Mouse (Mus musculus): ENCODE data around the gene Relch. TPM values are rescaled to one million over a fixed set of nuclear protein-coding genes. Genes with fewer than 3 reads are reported as not detected.

Relch gene
- 44.2 and 49.6 TPM in 2 replicates for polyA plus RNA-seq (2015; fragmentation: Nextera tagmentation; extraction: Ambion mirVana)

DNA sequence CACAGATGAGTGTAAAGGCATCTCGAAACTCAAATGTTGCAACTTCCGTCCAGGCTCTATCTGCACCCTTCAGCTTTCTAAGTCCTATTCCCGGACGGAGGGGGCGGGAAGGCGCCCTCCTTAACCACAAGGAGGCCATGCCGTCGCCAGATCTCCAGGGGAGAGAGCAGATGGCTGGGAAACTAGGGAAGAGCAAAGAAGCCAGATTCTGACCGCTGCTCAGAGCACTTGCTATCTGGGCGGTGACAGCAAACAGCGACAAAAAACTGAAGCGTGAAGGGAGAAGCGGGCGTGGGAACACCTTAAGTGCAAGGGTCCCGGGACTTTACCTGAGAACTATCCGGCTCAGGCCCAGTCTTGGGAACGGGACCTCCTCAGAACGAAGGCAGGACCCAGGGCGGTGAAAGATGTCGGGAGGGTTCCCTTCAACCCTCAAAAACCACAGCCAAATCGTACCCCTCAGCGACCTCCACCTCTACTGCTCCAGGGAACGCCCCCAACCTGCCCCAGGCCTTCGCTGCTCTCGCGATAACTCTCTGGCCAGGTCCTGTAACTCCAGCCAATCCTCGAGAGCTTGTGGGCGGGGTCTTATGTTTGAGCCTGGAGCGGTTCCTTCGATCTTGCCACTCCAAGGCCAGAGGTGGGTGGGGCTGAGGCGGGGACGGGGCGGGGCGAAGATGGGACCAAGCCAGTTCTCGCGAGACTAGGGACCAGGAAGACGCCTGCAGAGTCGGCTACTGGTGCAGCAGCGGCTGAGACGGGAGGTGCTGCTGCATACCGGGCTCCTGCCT, at the start of gene Relch, which contains the start of gene Pign:
Relch (plus strand) TSS at position 691 of the 791 bp plus-strand sequence.
Pign (minus strand) TSS at position 507 of the 791 bp plus-strand sequence.
- peak within 1 kb of the TSS; percentile 68 for H3K4me2 ChIP-seq
- ATAC-seq (replicated peaks) = peak; percentile 99
- no peaks in the 10 kb centered on the region for H3K27me3 ChIP-seq (replicated peaks)
- no peaks in the 10 kb centered on the region for H3K9me3 ChIP-seq
- peak within 1 kb of the TSS; percentile 91 for H3K4me3 ChIP-seq
- H3K4me1 ChIP-seq = peaks cover 38% of the 10 kb centered on the region
- WGBS = under 1% methylated on average over 41 of the region's 41 CpGs
- peak within 1 kb of the TSS; percentile 93 for H3K9ac ChIP-seq
- H3K27ac ChIP-seq = peak within 1 kb of the TSS; percentile 88
- no peaks in the 10 kb centered on the region for H3K36me3 ChIP-seq (replicated peaks)

DNA sequence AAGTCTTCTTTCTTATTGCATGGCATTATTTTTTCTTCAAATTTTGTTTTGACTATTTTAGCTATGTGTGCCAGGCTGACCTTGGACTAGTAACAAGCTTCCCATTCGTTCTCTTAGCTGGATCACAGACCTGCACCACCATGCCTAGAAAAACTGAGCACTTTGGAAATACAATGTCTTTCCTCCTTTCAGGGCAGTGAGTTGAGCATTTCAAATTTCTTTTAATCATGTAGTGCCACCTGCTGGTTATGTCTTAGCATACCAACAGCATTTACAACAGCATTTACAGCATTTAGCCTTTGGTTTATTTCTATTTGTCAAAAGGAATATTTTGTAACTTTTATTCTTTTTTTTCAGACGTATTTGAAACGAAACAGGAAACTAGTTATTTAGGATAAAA, 33.2 kb upstream of the Relch start:
- Histone ChIP-seq H3K4me2 (no peak overlapping the region), H3K27ac (no peak overlapping the region), H3K4me1 (no peaks in the 10 kb centered on the region), H3K4me3 (no peak overlapping the region), H3K9ac (no peak overlapping the region), H3K27me3 (replicated peaks) (no peaks in the 10 kb centered on the region), H3K9me3 (no peaks in the 10 kb centered on the region), H3K36me3 (replicated peaks) (no peaks in the 10 kb centered on the region)
- WGBS = 35% methylated on average over 3 of the region's 3 CpGs
- ATAC-seq (replicated peaks) = peak; percentile 75

DNA sequence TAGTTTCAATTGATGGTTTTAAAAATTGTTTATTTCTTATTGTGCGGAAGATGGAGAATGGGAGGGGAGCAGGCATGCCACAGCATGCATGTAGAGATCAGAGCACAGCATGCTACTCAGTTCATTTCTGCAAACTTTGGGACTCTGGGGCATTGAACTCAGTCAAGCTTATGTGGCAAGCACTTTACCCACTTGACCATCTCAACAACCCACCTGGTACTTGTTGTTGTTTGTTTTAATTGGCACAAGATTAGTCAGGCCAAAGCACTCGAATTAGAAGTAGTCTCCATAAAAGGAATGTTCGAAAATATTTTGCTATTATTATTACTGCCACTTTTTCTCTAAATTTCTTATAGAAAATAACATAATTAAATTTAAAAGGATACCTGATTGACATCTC, 19.6 kb upstream of the Relch start:
- no peak for ATAC-seq (replicated peaks)
- Histone ChIP-seq H3K36me3 (replicated peaks) (no peaks in the 10 kb centered on the region), H3K9me3 (no peaks in the 10 kb centered on the region), H3K4me3 (no peak overlapping the region), H3K27ac (no peak overlapping the region), H3K9ac (no peak overlapping the region), H3K27me3 (replicated peaks) (no peaks in the 10 kb centered on the region), H3K4me1 (no peaks in the 10 kb centered on the region), H3K4me2 (no peak overlapping the region)
- 89% methylated on average over 3 of the region's 3 CpGs for WGBS

DNA sequence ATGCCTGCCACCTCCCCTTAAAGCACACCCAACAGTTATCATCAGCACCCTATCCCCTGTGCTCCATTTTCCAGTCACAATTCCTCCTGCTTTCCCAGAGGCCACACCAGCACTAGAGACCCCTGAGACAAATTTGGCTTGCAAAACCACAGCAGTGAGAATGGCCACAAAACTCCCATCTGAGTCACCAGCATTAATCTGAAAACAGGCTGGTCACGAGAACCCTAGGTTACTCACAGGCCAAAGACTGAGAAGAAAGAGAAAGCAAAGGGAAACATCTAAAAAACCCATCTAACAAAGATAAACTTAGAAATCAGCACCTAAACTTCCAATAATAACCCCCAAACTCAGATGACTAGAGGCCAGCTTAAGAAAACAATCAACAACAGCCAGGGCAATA, 13.0 kb upstream of the Relch start:
- 97% methylated on average over 1 of the region's 1 CpGs for WGBS
- Histone ChIP-seq H3K4me3 (no peak overlapping the region), H3K4me2 (no peak overlapping the region), H3K27me3 (replicated peaks) (no peaks in the 10 kb centered on the region), H3K9me3 (no peaks in the 10 kb centered on the region), H3K9ac (no peak overlapping the region), H3K36me3 (replicated peaks) (no peaks in the 10 kb centered on the region), H3K4me1 (no peaks in the 10 kb centered on the region), H3K27ac (no peak overlapping the region)
- no peak for ATAC-seq (replicated peaks)

DNA sequence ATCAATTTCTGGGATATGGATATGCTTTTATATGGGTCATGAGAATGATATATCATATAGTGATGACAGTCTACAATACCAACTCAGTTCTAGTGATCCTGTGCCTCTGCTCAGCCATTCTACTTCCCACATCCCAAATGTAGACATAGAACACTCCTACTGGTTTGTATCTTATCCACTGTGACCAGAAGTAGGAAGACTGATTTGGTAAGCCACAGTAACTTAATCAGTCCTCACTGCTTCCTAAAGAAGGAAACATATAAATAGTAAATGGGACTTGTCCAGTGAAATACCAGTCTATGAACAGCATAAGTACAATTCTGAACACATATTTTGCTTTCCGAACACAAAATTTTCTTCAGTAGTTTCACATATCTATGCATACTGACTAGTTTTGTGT, 9.7 kb upstream of the Relch start:
- no peaks in the 10 kb centered on the region for H3K9me3 ChIP-seq
- no peak overlapping the region for H3K27ac ChIP-seq
- H3K27me3 ChIP-seq (replicated peaks) = no peaks in the 10 kb centered on the region
- H3K9ac ChIP-seq = no peak overlapping the region
- H3K36me3 ChIP-seq (replicated peaks) = 0 out of 2 replicates have a peak, but pooled peaks cover 3% of the 10 kb centered on the region
- H3K4me3 ChIP-seq = no peak overlapping the region
- H3K4me2 ChIP-seq = no peak overlapping the region
- WGBS = 90% methylated on average over 1 of the region's 1 CpGs
- H3K4me1 ChIP-seq = no peaks in the 10 kb centered on the region
- ATAC-seq (replicated peaks) = no peak

DNA sequence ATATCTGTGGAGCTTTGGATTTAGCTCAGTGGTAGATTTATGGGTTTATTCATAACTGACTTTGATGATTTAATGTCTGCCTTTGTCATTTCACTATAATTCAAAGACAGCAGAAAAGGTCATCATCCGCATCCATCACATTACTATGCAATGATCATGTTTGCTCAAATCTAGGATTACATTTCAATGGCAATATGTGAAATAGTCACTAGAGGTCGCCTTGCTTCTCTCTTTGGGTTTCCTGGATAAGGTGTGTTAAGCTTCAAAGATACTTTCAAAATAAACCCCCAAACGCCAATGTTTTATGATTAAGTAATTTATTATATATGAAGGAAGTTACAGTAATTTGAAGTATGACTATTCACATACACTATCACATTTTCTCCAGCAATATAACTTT, 3.6 kb upstream of the Relch start:
- Histone ChIP-seq H3K4me3 (no peak overlapping the region), H3K4me2 (no peak overlapping the region), H3K36me3 (replicated peaks) (0 out of 2 replicates have a peak, but pooled peaks cover 3% of the 10 kb centered on the region), H3K27ac (no peak overlapping the region), H3K4me1 (peaks cover 11% of the 10 kb centered on the region), H3K27me3 (replicated peaks) (no peaks in the 10 kb centered on the region), H3K9ac (no peak overlapping the region), H3K9me3 (no peaks in the 10 kb centered on the region)
- 14% methylated on average over 3 of the region's 3 CpGs for WGBS
- no peak for ATAC-seq (replicated peaks)

DNA sequence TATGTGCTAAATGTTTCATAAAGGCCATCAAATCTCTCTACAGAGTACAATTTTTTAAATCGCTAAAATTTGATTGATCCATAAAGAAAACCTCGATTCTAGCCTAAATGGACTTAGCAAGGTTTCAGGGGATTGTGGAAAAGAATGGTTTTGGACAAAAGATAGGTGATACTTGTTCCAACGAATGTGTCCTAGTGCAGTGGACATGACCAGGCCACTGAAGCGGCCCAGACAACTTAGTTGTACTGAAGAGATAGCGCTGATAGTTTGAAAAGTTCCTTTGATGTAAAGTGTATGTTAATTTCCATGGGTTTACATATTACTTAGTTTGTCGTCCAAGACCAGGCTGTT, 866 bp upstream of the Relch start:
- H3K9ac ChIP-seq = peak overlapping the region; percentile 49
- peaks cover 35% of the 10 kb centered on the region for H3K4me1 ChIP-seq
- H3K4me2 ChIP-seq = peak overlapping the region; percentile 68
- H3K4me3 ChIP-seq = peak overlapping the region; percentile 91
- H3K9me3 ChIP-seq = no peaks in the 10 kb centered on the region
- no peaks in the 10 kb centered on the region for H3K36me3 ChIP-seq (replicated peaks)
- 9% methylated on average over 6 of the region's 6 CpGs for WGBS
- no peak for ATAC-seq (replicated peaks)
- H3K27me3 ChIP-seq (replicated peaks) = no peaks in the 10 kb centered on the region
- peak overlapping the region; percentile 88 for H3K27ac ChIP-seq

DNA sequence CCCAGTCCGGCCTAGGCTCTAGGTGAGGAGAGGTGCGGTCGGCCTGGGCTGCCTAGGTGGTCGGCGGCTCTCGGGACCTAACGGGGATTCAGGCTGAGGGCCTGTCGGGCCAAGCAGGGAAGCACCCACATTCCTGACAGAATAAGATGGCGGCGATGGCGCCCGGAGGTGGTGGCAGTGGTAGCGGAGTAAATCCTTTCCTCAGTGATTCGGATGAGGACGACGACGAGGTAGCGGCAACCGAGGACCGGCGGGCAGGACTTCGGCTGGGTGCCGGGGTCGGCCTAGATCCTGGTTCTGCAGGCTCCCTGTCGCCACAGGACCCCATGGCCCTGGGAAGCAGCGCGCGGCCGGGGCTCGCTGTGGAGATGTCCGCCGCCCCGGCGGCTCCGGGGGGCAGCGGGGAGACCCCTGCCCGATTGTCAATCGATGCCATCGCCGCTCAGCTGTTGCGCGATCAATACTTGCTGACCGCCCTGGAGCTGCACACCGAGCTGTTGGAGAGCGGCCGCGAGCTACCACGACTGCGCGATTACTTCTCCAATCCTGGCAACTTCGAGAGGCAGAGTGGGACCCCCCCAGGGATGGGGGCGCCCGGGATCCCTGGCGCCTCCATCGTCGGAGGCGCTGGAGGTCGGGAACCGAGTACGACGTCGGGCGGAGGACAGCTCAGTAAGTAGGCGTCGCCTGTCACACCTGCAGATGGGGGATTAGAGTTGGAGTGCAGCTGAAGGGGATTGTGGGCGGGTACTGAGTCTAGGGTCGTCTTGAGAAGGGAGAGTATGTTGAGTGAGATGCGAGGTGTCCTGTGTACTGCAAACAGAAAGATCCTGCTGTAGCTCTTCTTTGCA, 526 bp downstream of the Relch start:
- peak overlapping the region; percentile 88 for H3K27ac ChIP-seq
- no peaks in the 10 kb centered on the region for H3K36me3 ChIP-seq (replicated peaks)
- ATAC-seq (replicated peaks) = peak; percentile 61
- H3K27me3 ChIP-seq (replicated peaks) = no peaks in the 10 kb centered on the region
- H3K4me3 ChIP-seq = peak overlapping the region; percentile 91
- H3K9ac ChIP-seq = peak overlapping the region; percentile 93
- peak overlapping the region; percentile 68 for H3K4me2 ChIP-seq
- under 1% methylated on average over 68 of the region's 68 CpGs for WGBS
- H3K4me1 ChIP-seq = peaks cover 43% of the 10 kb centered on the region
- H3K9me3 ChIP-seq = no peaks in the 10 kb centered on the region

DNA sequence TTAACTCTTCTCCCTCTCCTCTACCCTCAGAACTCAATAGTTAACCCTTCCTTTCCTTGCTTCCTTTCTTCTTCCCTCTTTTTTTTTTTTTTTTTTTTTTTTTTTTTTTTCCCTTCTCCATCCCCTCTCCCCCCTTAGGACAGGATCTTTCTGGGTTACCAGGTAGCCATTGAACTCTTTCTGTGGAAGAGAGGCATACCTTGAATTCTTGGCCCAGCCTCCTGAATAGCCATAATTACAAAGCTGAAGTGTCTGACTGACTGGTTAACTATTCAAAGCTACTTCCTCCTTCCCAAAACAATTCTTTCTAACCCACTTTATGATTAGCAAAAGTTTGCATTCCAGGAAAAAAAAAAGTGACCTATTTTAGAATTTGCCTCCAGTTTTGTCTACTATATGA, 6.0 kb downstream of the Relch start:
- Histone ChIP-seq H3K27me3 (replicated peaks) (no peaks in the 10 kb centered on the region), H3K4me1 (peaks cover 35% of the 10 kb centered on the region), H3K9ac (no peak overlapping the region), H3K4me2 (no peak overlapping the region), H3K27ac (no peak overlapping the region), H3K4me3 (no peak overlapping the region), H3K36me3 (replicated peaks) (no peaks in the 10 kb centered on the region), H3K9me3 (no peaks in the 10 kb centered on the region)
- ATAC-seq (replicated peaks) = no peak

DNA sequence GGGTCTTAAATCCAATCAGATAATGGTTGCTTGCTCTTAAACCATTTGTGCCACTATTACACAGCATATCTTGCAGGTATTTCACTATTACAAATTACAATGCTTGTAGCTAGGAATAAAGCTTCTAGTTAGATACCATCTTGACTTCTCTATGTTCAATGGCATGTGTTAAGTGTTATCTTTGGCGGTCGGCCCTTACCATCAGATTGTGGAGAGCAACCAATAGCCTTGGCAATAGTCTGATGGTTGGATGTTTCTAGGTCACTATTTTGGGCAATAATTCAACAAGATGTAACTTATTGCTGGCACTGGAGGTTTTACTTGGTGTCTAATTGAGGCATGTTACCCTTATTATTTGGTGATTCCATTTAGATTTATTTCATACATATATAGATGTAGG, 11.1 kb downstream of the Relch start:
- Histone ChIP-seq H3K4me3 (no peak overlapping the region), H3K27ac (no peak overlapping the region), H3K9me3 (no peaks in the 10 kb centered on the region), H3K36me3 (replicated peaks) (no peaks in the 10 kb centered on the region), H3K27me3 (replicated peaks) (no peaks in the 10 kb centered on the region), H3K4me1 (no peaks in the 10 kb centered on the region), H3K4me2 (no peak overlapping the region), H3K9ac (no peak overlapping the region)
- ATAC-seq (replicated peaks) = no peak
- WGBS = 97% methylated on average over 2 of the region's 2 CpGs

DNA sequence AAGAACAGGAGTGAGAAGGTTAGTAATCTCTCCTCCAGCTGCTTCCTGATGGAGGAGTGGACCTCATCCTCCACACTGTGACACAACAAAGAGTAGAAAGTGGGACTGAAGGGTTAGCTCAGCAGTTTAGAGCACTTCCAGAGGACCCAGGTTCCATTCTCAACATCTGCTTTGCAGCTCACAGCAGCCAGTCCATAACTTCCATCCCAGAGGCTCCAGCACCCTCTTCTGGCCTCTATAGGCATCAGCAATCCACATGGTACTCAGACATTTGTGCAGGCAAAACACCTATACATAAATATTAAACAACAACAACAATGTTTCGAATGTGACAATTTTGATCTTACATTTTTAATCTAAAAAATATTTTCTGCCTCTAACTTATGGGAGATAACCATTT, 16.9 kb downstream of the Relch start:
- Histone ChIP-seq H3K36me3 (replicated peaks) (no peaks in the 10 kb centered on the region), H3K4me2 (no peak overlapping the region), H3K9me3 (no peaks in the 10 kb centered on the region), H3K27ac (no peak overlapping the region), H3K9ac (no peak overlapping the region), H3K4me1 (no peaks in the 10 kb centered on the region), H3K27me3 (replicated peaks) (no peaks in the 10 kb centered on the region), H3K4me3 (no peak overlapping the region)
- WGBS = 88% methylated on average over 1 of the region's 1 CpGs
- ATAC-seq (replicated peaks) = no peak

DNA sequence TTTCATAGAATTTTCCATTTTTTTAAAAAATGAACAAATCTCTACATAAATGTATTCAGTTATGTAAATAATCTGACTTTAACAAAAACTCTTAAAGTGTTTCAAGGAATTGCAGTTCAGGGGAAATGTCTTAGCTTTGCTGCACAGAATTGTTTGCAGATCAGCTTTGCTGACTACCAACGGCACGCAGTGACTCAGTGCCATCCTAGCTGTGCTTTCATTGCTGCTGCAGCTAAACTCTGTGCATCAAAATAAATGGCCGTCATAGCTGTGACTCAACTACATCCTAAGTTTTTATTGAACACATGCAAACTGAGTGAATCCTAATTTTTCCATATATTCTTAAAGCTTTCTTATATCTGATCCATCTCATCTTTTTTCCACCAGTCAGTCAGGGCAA, 21.8 kb downstream of the Relch start:
- ATAC-seq (replicated peaks) = no peak
- Histone ChIP-seq H3K9ac (no peak overlapping the region), H3K9me3 (no peaks in the 10 kb centered on the region), H3K4me1 (no peaks in the 10 kb centered on the region), H3K4me3 (no peak overlapping the region), H3K36me3 (replicated peaks) (no peaks in the 10 kb centered on the region), H3K4me2 (no peak overlapping the region), H3K27ac (no peak overlapping the region), H3K27me3 (replicated peaks) (no peaks in the 10 kb centered on the region)
- 81% methylated on average over 3 of the region's 3 CpGs for WGBS

Data from midbrain, embryonic 15.5 days (tissue).